Mouse (Mus musculus) myocyte (in vitro differentiated cells): Measurements from ENCODE around the gene Gm49373.

Experiments
- CEBPB ChIP-seq: IDR thresholded peaks from 2 replicates; pipeline ENCODE4 v1.6.1; 2011; ENCODE audit warnings: mild to moderate bottlenecking, moderate library complexity; ENCODE audit not compliant: poor library complexity, insufficient read depth, severe bottlenecking
- MAX ChIP-seq: IDR thresholded peaks from one replicate; pipeline ENCODE4 v1.6.1; 2011; ENCODE audit warnings: low read depth, mild to moderate bottlenecking, control low read depth
- MYOD1 ChIP-seq, 3 experiments: IDR thresholded peaks; one replicate each; pipeline ENCODE4 v1.6.1; 2011; ENCODE audit warnings: control low read depth in 2 of 3, low read depth in 2 of 3, mild to moderate bottlenecking in 2 of 3, moderate library complexity in 1 of 3; ENCODE audit not compliant: insufficient read length in 2 of 3, control insufficient read depth in 1 of 3
- POLR2A ChIP-seq: IDR thresholded peaks from one replicate; pipeline ENCODE4 v1.6.1; 2011; ENCODE audit warnings: low read depth, mild to moderate bottlenecking, control low read depth, moderate library complexity; ENCODE audit not compliant: insufficient read length
- USF1 ChIP-seq: IDR thresholded peaks from one replicate; pipeline ENCODE4 v1.6.1; 2011; ENCODE audit warnings: low read depth, mild to moderate bottlenecking, control low read depth, moderate library complexity

DNA sequence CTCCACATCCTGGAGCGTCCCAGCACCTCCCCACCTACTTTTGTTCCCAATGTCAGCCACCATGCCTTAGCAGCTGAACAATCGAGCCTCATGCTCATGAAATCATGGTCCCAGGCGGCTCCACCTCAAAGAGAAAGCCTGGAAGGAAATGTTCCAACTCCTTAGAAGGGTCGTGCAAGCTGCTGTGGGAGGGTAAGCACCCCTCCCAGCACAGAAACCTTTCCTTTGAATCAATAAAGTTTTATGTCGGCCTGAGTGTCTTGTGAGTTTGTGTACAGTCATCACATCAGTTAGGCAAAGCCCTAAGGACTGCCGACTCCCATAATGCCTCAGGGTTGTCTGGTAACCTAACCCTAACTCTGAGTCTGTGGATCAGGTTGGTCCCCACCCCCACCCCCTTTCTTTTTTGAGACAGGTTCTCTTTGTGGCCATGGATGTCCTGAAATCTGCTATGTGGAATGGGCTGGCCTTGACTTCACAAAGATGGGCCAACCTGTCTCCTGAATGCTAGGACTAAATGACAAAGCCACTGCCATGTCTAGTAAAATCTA, 44.3 kb downstream of the Gm49373 start:
- TF ChIP-seq POLR2A (no peak), MYOD1 (IDR thresholded peaks at IDR 0.05; ENCODE audit: control insufficient read depth in 1 of 3, insufficient read length in 2 of 3, low read depth in 2 of 3) (no peak), CEBPB (no peak), USF1 (no peak), MAX (no peak)
